Comparison of ENCODE assay signal across 8 mouse cellular contexts in genomic region chrX:169999226-169999883, GRCm38 (mm10). TPM values are rescaled to one million over a fixed set of nuclear protein-coding genes. Genes with fewer than 3 reads are reported as not detected.
DNase-seq lines count a peak whose midpoint lies in the region; ATAC-seq and TF ChIP-seq lines count a peak whose summit lies in the region.
"Not testable (repeated sequence)": the region's sequence is repeated elsewhere in the genome, so short reads cannot be mapped to it uniquely, and the experiment has no call there.

No protein-coding gene starts in this region.

- H3K36me3 ChIP-seq in heart, postnatal 0 days (replicated peaks; ENCODE audit: control insufficient read depth, insufficient read depth, low read length); megakaryocyte, embryonic 14.5 days (replicated peaks; ENCODE audit: low read length): not testable (repeated sequence)

- not testable (repeated sequence) for H3K4me2 ChIP-seq in heart, postnatal 0 days (ENCODE audit: low read depth, low read length)

- not testable (repeated sequence) for TF ChIP-seq EP300 in heart, postnatal 0 days (IDR thresholded peaks at IDR 0.05; ENCODE audit: low read depth)

- peaks cover 19% of the 10 kb centered on the region for H3K9me3 ChIP-seq in heart, postnatal 0 days (replicated peaks; ENCODE audit: control insufficient read depth, low read length)
- H3K9me3 ChIP-seq in megakaryocyte, embryonic 14.5 days = peaks cover 58% of the 10 kb centered on the region

- H3K9ac ChIP-seq in heart, postnatal 0 days (replicated peaks; ENCODE audit: low read depth, low read length) = not testable (repeated sequence)

- H3K4me3 ChIP-seq in heart, postnatal 0 days (ENCODE audit: low read depth, low read length) = not testable (repeated sequence)
- peak overlapping the region; percentile 0 for H3K4me3 ChIP-seq in megakaryocyte, embryonic 14.5 days (replicated peaks)

- ATAC-seq in heart, postnatal 0 days (ENCODE audit: insufficient read depth, low read depth) = not testable (repeated sequence)

- peak; percentile 66 for DNase-seq in 416B (ENCODE audit: low read depth)
- DNase-seq in R1 (ENCODE audit: low read depth, low spot score) = peak; percentile 47
- peak; percentile 51 to 76 for DNase-seq in cerebellum, postnatal 4 days (ENCODE audit: low spot score in 2 of 2)
- DNase-seq in heart, postnatal 0 days (ENCODE audit: low spot score) = peak; percentile 13
- DNase-seq in layer of hippocampus, adult 11-12 months (ENCODE audit: low spot score) = peak; percentile 73
- peak; percentile 67 for DNase-seq in right cerebral cortex, adult 18-20 months
- peak; percentile 73 for DNase-seq in thymus, postnatal 14 days

- TF ChIP-seq CTCF in heart, postnatal 0 days (IDR thresholded peaks at IDR 0.05; ENCODE audit: low read depth) = not testable (repeated sequence)

- H3K27ac ChIP-seq in heart, postnatal 0 days (ENCODE audit: low read depth) = not testable (repeated sequence)

- not testable (repeated sequence) for H3K4me1 ChIP-seq in heart, postnatal 0 days (ENCODE audit: control insufficient read depth, insufficient read depth)
- H3K4me1 ChIP-seq in megakaryocyte, embryonic 14.5 days = peaks cover 23% of the 10 kb centered on the region

- 51% methylated on average over 11 of the region's 11 CpGs for WGBS in heart, postnatal 0 days

- H3K27me3 ChIP-seq in heart, postnatal 0 days (ENCODE audit: control insufficient read depth, insufficient read depth, low read length) = not testable (repeated sequence)
- H3K27me3 ChIP-seq in megakaryocyte, embryonic 14.5 days (replicated peaks) = peaks cover 15% of the 10 kb centered on the region

RNA-seq across cellular contexts. Expression of gene Gm21887, which starts 10.1 kb away (rescaled TPM):
- total RNA-seq in heart, postnatal 0 days (2014; rRNA removed; ENCODE audit: low replicate concordance) = 0.88 and 16.5 TPM in 2 replicates
- polyA plus RNA-seq in heart, postnatal 0 days (2015; fragmentation: Nextera tagmentation; extraction: Ambion mirVana) = 32.6 and 63.9 TPM in 2 replicates
- polyA plus RNA-seq in megakaryocyte, embryonic 14.5 days (2012; ENCODE audit: insufficient read depth, low replicate concordance) = 1,328 and 1,796 TPM in 2 replicates

Comparison
In these comparisons a context has a peak if more than half of its experiments do, and no peak if none do; other contexts are left out.
1. DNase-seq: peak in every context shown above with its lines; median percentile 73 in layer of hippocampus, adult 11-12 months; 73 in thymus, postnatal 14 days; 67 in right cerebral cortex, adult 18-20 months; 66 in 416B; 64 in cerebellum, postnatal 4 days; 47 in R1; 13 in heart, postnatal 0 days.
2. RNA of gene Gm21887, which starts 10.1 kb away (polyA plus RNA-seq): 1,328 to 1,796 TPM in megakaryocyte, embryonic 14.5 days; 32.6 to 63.9 TPM in heart, postnatal 0 days; every median in the first group is over 10 times any median in the second.